Mouse (Mus musculus) ES-Bruce4 (cell line): ENCODE data around the gene Tsga10ip. TPM values are rescaled to one million over a fixed set of nuclear protein-coding genes. Genes with fewer than 3 reads are reported as not detected.
A peak's percentile ranks its signal among the peaks of the same experiment; 100 is the strongest.

Experiments
- H3K27ac ChIP-seq: 2 replicates; pipeline ENCODE4 v1.5.1; 2012; ENCODE audit warnings: low read length, inconsistent platforms; ENCODE audit not compliant: insufficient read depth
- H3K27me3 ChIP-seq: 2 replicates; pipeline ENCODE4 v1.6.1; 2012; ENCODE audit warnings: mild to moderate bottlenecking, low read length, inconsistent platforms; ENCODE audit not compliant: control insufficient read depth, poor library complexity, insufficient read depth, severe bottlenecking
- H3K36me3 ChIP-seq: 2 replicates; pipeline ENCODE4 v1.6.1; 2012; ENCODE audit warnings: inconsistent platforms, mild to moderate bottlenecking, low read length, moderate library complexity; ENCODE audit not compliant: control insufficient read depth, poor library complexity, insufficient read depth, severe bottlenecking
- H3K4me1 ChIP-seq: one replicate; pipeline ENCODE4 v1.8.1; 2011; ENCODE audit warnings: low read length; ENCODE audit not compliant: control insufficient read depth, insufficient read depth
- H3K4me3 ChIP-seq: 2 replicates; pipeline ENCODE4 v1.5.1; 2011; ENCODE audit warnings: low read depth, mild to moderate bottlenecking, low read length
- H3K9ac ChIP-seq: 2 replicates; pipeline ENCODE4 v1.6.1; 2012; ENCODE audit warnings: low read depth, mild to moderate bottlenecking, inconsistent platforms; ENCODE audit not compliant: poor library complexity, severe bottlenecking
- H3K9me3 ChIP-seq: replicated peaks from 2 replicates; pipeline ENCODE4 v1.6.1; 2012; ENCODE audit warnings: mild to moderate bottlenecking, low read length, inconsistent platforms; ENCODE audit not compliant: control insufficient read depth, poor library complexity, insufficient read depth, severe bottlenecking
- CTCF ChIP-seq: IDR thresholded peaks from one replicate; pipeline ENCODE4 v1.8.1; 2011; ENCODE audit warnings: low read depth, low read length
- EP300 ChIP-seq: IDR thresholded peaks from 2 replicates; pipeline ENCODE4 v1.6.1; 2011; ENCODE audit warnings: low read depth, low read length; ENCODE audit not compliant: insufficient read depth
- POLR2A ChIP-seq: IDR thresholded peaks from one replicate; pipeline ENCODE4 v1.8.1; 2011; ENCODE audit warnings: low read length; ENCODE audit not compliant: insufficient read depth
- polyA plus RNA-seq: library from polyadenylated mRNA; stranded (reverse); fragments of >200 nt; gene quantifications from 2 replicates; pipeline ENCODE4 v1.2.4, GENCODE M21; 2011; ENCODE audit warnings: low read depth; ENCODE audit not compliant: missing spikeins, insufficient read depth, insufficient read length

The Tsga10ip gene
- polyA plus RNA-seq, 1 experiment = not detected

- Histone ChIP-seq H3K9ac (no peak overlapping the region), H3K9me3 (no peaks in the 10 kb centered on the region), H3K4me1 (no peaks in the 10 kb centered on the region), H3K36me3 (no peaks in the 10 kb centered on the region), H3K27ac (no peak overlapping the region), H3K27me3 (no peaks in the 10 kb centered on the region), H3K4me3 (no peak overlapping the region)
- no peak for TF ChIP-seq CTCF
Observed at GRCm38 (mm10) chr19:5430408-5430807, 28.1 kb upstream of the Tsga10ip start.

GRCm38 (mm10) chr19:5429806-5430205, 27.5 kb upstream of the Tsga10ip start:
- TF ChIP-seq CTCF (no peak), EP300 (no peak), POLR2A (no peak)
- Histone ChIP-seq H3K9me3 (no peaks in the 10 kb centered on the region), H3K27me3 (no peaks in the 10 kb centered on the region), H3K36me3 (no peaks in the 10 kb centered on the region), H3K4me3 (no peak overlapping the region), H3K27ac (no peak overlapping the region), H3K4me1 (no peaks in the 10 kb centered on the region), H3K9ac (no peak overlapping the region)

- H3K36me3 ChIP-seq = no peaks in the 10 kb centered on the region
- no peak overlapping the region for H3K9ac ChIP-seq
- H3K4me3 ChIP-seq = no peak overlapping the region
- no peaks in the 10 kb centered on the region for H3K9me3 ChIP-seq
- no peaks in the 10 kb centered on the region for H3K4me1 ChIP-seq
- H3K27me3 ChIP-seq = no peaks in the 10 kb centered on the region
- H3K27ac ChIP-seq = no peak overlapping the region
- no peak for TF ChIP-seq POLR2A
Observed at GRCm38 (mm10) chr19:5429219-5429618, 26.9 kb upstream of the Tsga10ip start.

- Histone ChIP-seq H3K9me3 (no peaks in the 10 kb centered on the region), H3K27ac (no peak overlapping the region), H3K4me1 (no peaks in the 10 kb centered on the region), H3K36me3 (no peaks in the 10 kb centered on the region), H3K27me3 (no peaks in the 10 kb centered on the region), H3K4me3 (no peak overlapping the region), H3K9ac (no peak overlapping the region)
- TF ChIP-seq CTCF (no peak), POLR2A (no peak)
Observed at GRCm38 (mm10) chr19:5428083-5428482, 25.8 kb upstream of the Tsga10ip start.

GRCm38 (mm10) chr19:5426640-5427290, 24.4 kb upstream of the Tsga10ip start:
- Histone ChIP-seq H3K27me3 (no peaks in the 10 kb centered on the region), H3K4me1 (no peaks in the 10 kb centered on the region), H3K4me3 (no peak overlapping the region), H3K36me3 (no peaks in the 10 kb centered on the region), H3K9me3 (no peaks in the 10 kb centered on the region), H3K9ac (no peak overlapping the region), H3K27ac (no peak overlapping the region)
- TF ChIP-seq POLR2A (no peak), EP300 (no peak), CTCF (no peak)

GRCm38 (mm10) chr19:5425906-5426565, 23.7 kb upstream of the Tsga10ip start:
- TF ChIP-seq POLR2A (no peak), EP300 (no peak), CTCF (no peak)
- Histone ChIP-seq H3K9ac (peak overlapping the region; percentile 97), H3K4me1 (no peaks in the 10 kb centered on the region), H3K27ac (0 out of 2 replicates have a peak overlapping the region, but pooled peaks have one; percentile 34), H3K4me3 (peak overlapping the region; percentile 99), H3K9me3 (no peaks in the 10 kb centered on the region), H3K36me3 (no peaks in the 10 kb centered on the region), H3K27me3 (no peaks in the 10 kb centered on the region)
